Mouse (Mus musculus) heart, adult 8-10 months (tissue): ENCODE data around the gene 4931400O07Rik. TPM values are rescaled to one million over a fixed set of nuclear protein-coding genes. Genes with fewer than 3 reads are reported as not detected.

Source experiments
- DNase-seq: peaks from one replicate; pipeline ENCODE4 v3.0.0; 2022; ENCODE audit warnings: low spot score
- total RNA-seq, 4 experiments: library from RNA; stranded (reverse); gene quantifications; 2 replicates each; pipeline ENCODE4 v1.2.4; 2022

Gene 4931400O07Rik
- not detected for total RNA-seq

- DNase-seq: no peak
Measured at GRCm38 (mm10) chrX:62467691-62468090, at the start of gene 4931400O07Rik. 4931400O07Rik (plus strand) TSS chrX:62467991.

Other genes starting within 250 kb of the 4931400O07Rik start
- not detected for gene 4933402E13Rik, start 184.5 kb upstream of the 4931400O07Rik start, total RNA-seq